Mouse (Mus musculus) MEL (cell line): ENCODE measurements around the gene Sort1. TPM values are rescaled to one million over a fixed set of nuclear protein-coding genes. Genes with fewer than 3 reads are reported as not detected.

Experiments
- DNase-seq: peaks from one replicate; pipeline ENCODE4 v3.0.0; 2011; ENCODE audit warnings: low read depth, low spot score
- H3K27ac ChIP-seq: 2 replicates; pipeline ENCODE4 v1.5.1; 2012; ENCODE audit warnings: low read depth, mild to moderate bottlenecking, control low read depth, low read length, moderate library complexity; ENCODE audit not compliant: control insufficient read depth
- H3K27me3 ChIP-seq, 2 experiments: fragments of 150-350 bp in 1 of 2; sonication (generic) in 1 of 2; 2 replicates each; pipeline ENCODE4 v1.6.1; 2012; ENCODE audit warnings: low read length in 2 of 2, mild to moderate bottlenecking in 2 of 2, improper control_type of control experiment in 1 of 2, moderate library complexity in 1 of 2; ENCODE audit not compliant: insufficient read depth in 2 of 2, control insufficient read depth in 1 of 2
- H3K36me3 ChIP-seq, 2 experiments: 2 replicates each; pipeline ENCODE4 v1.6.1; 2012 to 2014; ENCODE audit warnings: low read length in 2 of 2, improper control_type of control experiment in 1 of 2, inconsistent platforms in 1 of 2, mild to moderate bottlenecking in 1 of 2; ENCODE audit not compliant: insufficient read depth in 2 of 2, control insufficient read depth in 1 of 2
- H3K4me1 ChIP-seq, 2 experiments: fragments of 150-350 bp in 1 of 2; sonication (generic) in 1 of 2; 2 replicates each; pipeline ENCODE4 v1.6.1; 2012; ENCODE audit warnings: low read length in 2 of 2, improper control_type of control experiment in 1 of 2, mild to moderate bottlenecking in 1 of 2; ENCODE audit not compliant: insufficient read depth in 2 of 2, control insufficient read depth in 1 of 2
- H3K4me3 ChIP-seq, 2 experiments: fragments of 150-350 bp in 1 of 2; sonication (generic) in 1 of 2; 2 replicates each; pipeline ENCODE4 v1.5.1; 2012; ENCODE audit warnings: low read depth in 2 of 2, low read length in 2 of 2, mild to moderate bottlenecking in 2 of 2, moderate library complexity in 2 of 2, control low read depth in 1 of 2, improper control_type of control experiment in 1 of 2; ENCODE audit not compliant: control insufficient read depth in 1 of 2, insufficient read depth in 1 of 2
- H3K79me2 ChIP-seq: 2 replicates; pipeline ENCODE4 v1.6.1; 2012; ENCODE audit warnings: mild to moderate bottlenecking, low read length, moderate library complexity; ENCODE audit not compliant: control insufficient read depth, poor library complexity, insufficient read depth
- H3K9ac ChIP-seq: 2 replicates; pipeline ENCODE4 v1.6.1; 2012; ENCODE audit warnings: low read depth, mild to moderate bottlenecking, control low read depth, low read length, moderate library complexity; ENCODE audit not compliant: control insufficient read depth, poor library complexity, severe bottlenecking
- H3K9me3 ChIP-seq: fragments of 150-350 bp; sonication (generic); replicated peaks from 2 replicates; pipeline ENCODE4 v1.6.1; 2012; ENCODE audit warnings: mild to moderate bottlenecking, low read length, improper control_type of control experiment, moderate library complexity; ENCODE audit not compliant: insufficient read depth
- CHD1 ChIP-seq: IDR thresholded peaks from 2 replicates; pipeline ENCODE4 v1.6.1; 2012; ENCODE audit warnings: low read depth, mild to moderate bottlenecking, inconsistent platforms, low read length, improper control_type of control experiment
- CHD2 ChIP-seq: IDR thresholded peaks from 2 replicates; pipeline ENCODE4 v1.6.1; 2011; ENCODE audit warnings: low read length, improper control_type of control experiment
- CTCF ChIP-seq, 3 experiments: IDR thresholded peaks in 2 of 3; conservative IDR thresholded peaks in 1 of 3; 2 replicates each; pipeline ENCODE4 v1.5.1; 2011 to 2012; ENCODE audit warnings: low read length in 3 of 3, low read depth in 2 of 3, mild to moderate bottlenecking in 2 of 3, improper control_type of control experiment in 1 of 3, inconsistent platforms in 1 of 3, mixed read lengths in 1 of 3, moderate library complexity in 1 of 3; ENCODE audit not compliant: control insufficient read depth in 1 of 3, insufficient read depth in 1 of 3, poor library complexity in 1 of 3, severe bottlenecking in 1 of 3
- E2F4 ChIP-seq: IDR thresholded peaks from 2 replicates; pipeline ENCODE4 v1.6.1; 2011; ENCODE audit warnings: low read depth, low read length, improper control_type of control experiment, borderline replicate concordance
- ELF1 ChIP-seq: IDR thresholded peaks from 2 replicates; pipeline ENCODE4 v1.6.1; 2014; ENCODE audit warnings: low read depth, mild to moderate bottlenecking, inconsistent platforms, low read length, improper control_type of control experiment, moderate library complexity
- EP300 ChIP-seq, 2 experiments: IDR thresholded peaks; 2 replicates each; pipeline ENCODE4 v1.6.1; 2011; ENCODE audit warnings: improper control_type of control experiment in 2 of 2, low read length in 2 of 2, low read depth in 1 of 2, mild to moderate bottlenecking in 1 of 2
- ETS1 ChIP-seq: IDR thresholded peaks from 2 replicates; pipeline ENCODE4 v1.6.1; 2012; ENCODE audit warnings: low read depth, mild to moderate bottlenecking, inconsistent platforms, low read length, improper control_type of control experiment, moderate library complexity
- GABPA ChIP-seq: IDR thresholded peaks from 2 replicates; pipeline ENCODE4 v1.6.1; 2012; ENCODE audit warnings: low read depth, mild to moderate bottlenecking, inconsistent platforms, low read length, improper control_type of control experiment, moderate library complexity
- JUND ChIP-seq: IDR thresholded peaks from 2 replicates; pipeline ENCODE4 v1.6.1; 2011; ENCODE audit warnings: low read depth, mild to moderate bottlenecking, improper control_type of control experiment, low read length
- KAT2A ChIP-seq: conservative IDR thresholded peaks from 2 replicates; pipeline ENCODE4 v1.6.1; 2012; ENCODE audit warnings: low read depth, low read length, improper control_type of control experiment, inconsistent platforms
- MAFK ChIP-seq: IDR thresholded peaks from 2 replicates; pipeline ENCODE4 v1.6.1; 2011; ENCODE audit warnings: low read depth, mild to moderate bottlenecking, low read length, improper control_type of control experiment, borderline replicate concordance
- MAX ChIP-seq: IDR thresholded peaks from 2 replicates; pipeline ENCODE4 v1.6.1; 2011; ENCODE audit warnings: low read length, improper control_type of control experiment
- MEF2A ChIP-seq: IDR thresholded peaks from 2 replicates; pipeline ENCODE4 v1.6.1; 2014; ENCODE audit warnings: low read depth, mild to moderate bottlenecking, inconsistent platforms, low read length, improper control_type of control experiment; ENCODE audit not compliant: poor library complexity, insufficient replicate concordance, severe bottlenecking; ENCODE audit errors: extremely low read depth
- MXI1 ChIP-seq: IDR thresholded peaks from 2 replicates; pipeline ENCODE4 v1.6.1; 2011; ENCODE audit warnings: mild to moderate bottlenecking, low read depth, low read length, improper control_type of control experiment
- NELFE ChIP-seq: IDR thresholded peaks from 2 replicates; pipeline ENCODE4 v1.6.1; 2011; ENCODE audit warnings: low read depth, low read length, improper control_type of control experiment
- NRF1 ChIP-seq: IDR thresholded peaks from 2 replicates; pipeline ENCODE4 v1.6.1; 2014; ENCODE audit warnings: low read depth, mild to moderate bottlenecking, inconsistent platforms, low read length, improper control_type of control experiment, moderate library complexity; ENCODE audit not compliant: poor library complexity, insufficient read depth, severe bottlenecking
- POLR2A ChIP-seq, 2 experiments: IDR thresholded peaks; 2 replicates each; pipeline ENCODE4 v1.6.1; 2011 to 2012; ENCODE audit warnings: low read length in 2 of 2, mild to moderate bottlenecking in 2 of 2, control low read depth in 1 of 2, improper control_type of control experiment in 1 of 2, low read depth in 1 of 2, moderate library complexity in 1 of 2; ENCODE audit not compliant: control insufficient read depth in 1 of 2, insufficient read depth in 1 of 2, poor library complexity in 1 of 2
- POLR2AphosphoS2 ChIP-seq: IDR thresholded peaks from 2 replicates; pipeline ENCODE4 v1.6.1; 2011; ENCODE audit warnings: low read length, improper control_type of control experiment
- POLR2AphosphoS5 ChIP-seq: IDR thresholded peaks from 2 replicates; pipeline ENCODE4 v1.6.1; 2012; ENCODE audit warnings: low read depth, borderline replicate concordance, mild to moderate bottlenecking, inconsistent platforms, low read length, moderate library complexity, mixed read lengths
- RAD21 ChIP-seq: IDR thresholded peaks from 2 replicates; pipeline ENCODE4 v1.6.1; 2011; ENCODE audit warnings: mild to moderate bottlenecking, low read depth, low read length, improper control_type of control experiment
- RCOR1 ChIP-seq: IDR thresholded peaks from 2 replicates; pipeline ENCODE4 v1.6.1; 2012; ENCODE audit warnings: low read depth, mild to moderate bottlenecking, inconsistent platforms, low read length, improper control_type of control experiment
- SIN3A ChIP-seq: IDR thresholded peaks from 2 replicates; pipeline ENCODE4 v1.6.1; 2012; ENCODE audit warnings: low read length, improper control_type of control experiment, inconsistent platforms
- SMC3 ChIP-seq: IDR thresholded peaks from 2 replicates; pipeline ENCODE4 v1.6.1; 2011; ENCODE audit warnings: low read depth, low read length, improper control_type of control experiment
- TAL1 ChIP-seq: IDR thresholded peaks from 2 replicates; pipeline ENCODE4 v1.6.1; 2012; ENCODE audit warnings: mild to moderate bottlenecking, inconsistent platforms, low read length, moderate library complexity, mixed read lengths
- USF1 ChIP-seq: IDR thresholded peaks from 2 replicates; pipeline ENCODE4 v1.6.1; 2014; ENCODE audit warnings: low read depth, mild to moderate bottlenecking, inconsistent platforms, low read length, improper control_type of control experiment, moderate library complexity
- ZMIZ1 ChIP-seq: IDR thresholded peaks from 2 replicates; pipeline ENCODE4 v1.6.1; 2012; ENCODE audit warnings: low read depth, mild to moderate bottlenecking, inconsistent platforms, low read length, improper control_type of control experiment, moderate library complexity
- ZNF384 ChIP-seq: IDR thresholded peaks from 2 replicates; pipeline ENCODE4 v1.6.1; 2012; ENCODE audit warnings: low read depth, mild to moderate bottlenecking, inconsistent platforms, low read length, improper control_type of control experiment
- polyA plus RNA-seq, 2 experiments: library from polyadenylated mRNA; stranded (reverse) in 1 of 2; unstranded in 1 of 2; fragments of >175 nt in 1 of 2; fragments of >200 nt in 1 of 2; gene quantifications; 2 replicates each; pipeline versions ENCODE4 v1.2.1 to v1.2.4; 2012; ENCODE audit warnings: low replicate concordance in 2 of 2, low read depth in 1 of 2; ENCODE audit not compliant: insufficient read length in 2 of 2, insufficient read depth in 1 of 2, missing spikeins in 1 of 2
- total RNA-seq: library from RNA; depleted of rRNA; stranded (reverse); fragments of 300-350 nt; gene quantifications from 2 replicates; pipeline ENCODE4 v1.2.3, GENCODE M21; 2012

The Sort1 gene
- total and polyA plus RNA-seq, 3 experiments = 10.2 to 28.3 (median 22.7) TPM

GRCm38 (mm10) chr3:108389111-108389545 is 105.2 kb downstream of the Sort1 start (continued):
- TF ChIP-seq MAX = no peak
- TF ChIP-seq EP300 (IDR thresholded peaks at IDR 0.05; ENCODE audit: low read depth in 1 of 2, low read length in 2 of 2) = peak in 1 of 2 experiments; percentile 63; a peak in 2 of 4 replicates
- peak; percentile 50; the same call in 1 of the 2 replicates for TF ChIP-seq ETS1
- peak; percentile 75 for TF ChIP-seq MXI1
- peak; percentile 92 for TF ChIP-seq SIN3A
- no peak for TF ChIP-seq ZMIZ1
- TF ChIP-seq MAFK = no peak
- 0 out of 2 replicates have a peak, but pooled peaks have one; percentile 22 for TF ChIP-seq MEF2A
- peak; percentile 99 for TF ChIP-seq SMC3
- TF ChIP-seq ZNF384 = no peak; the same call in 1 of the 2 replicates
- TF ChIP-seq CHD2 = no peak
- TF ChIP-seq RCOR1 = 0 out of 2 replicates have a peak, but pooled peaks have one; percentile 28

GRCm38 (mm10) chr3:108392299-108392698 is 108.4 kb downstream of the Sort1 start:
- no peak for DNase-seq
- no peak for TF ChIP-seq NELFE
- TF ChIP-seq POLR2AphosphoS5 = no peak
- no peak for TF ChIP-seq GABPA
- TF ChIP-seq JUND = no peak
- no peak for TF ChIP-seq ZMIZ1
- no peak overlapping the region for H3K4me3 ChIP-seq
- H3K27ac ChIP-seq = no peak overlapping the region
- no peak overlapping the region for H3K9ac ChIP-seq
- no peaks in the 10 kb centered on the region for H3K36me3 ChIP-seq
- no peaks in the 10 kb centered on the region for H3K4me1 ChIP-seq
- H3K9me3 ChIP-seq = no peaks in the 10 kb centered on the region
- peaks cover 0 to 4% of the 10 kb centered on the region in 2 experiments; a peak in 2 of 4 replicates for H3K27me3 ChIP-seq
- H3K79me2 ChIP-seq = no peaks in the 10 kb centered on the region

DNA sequence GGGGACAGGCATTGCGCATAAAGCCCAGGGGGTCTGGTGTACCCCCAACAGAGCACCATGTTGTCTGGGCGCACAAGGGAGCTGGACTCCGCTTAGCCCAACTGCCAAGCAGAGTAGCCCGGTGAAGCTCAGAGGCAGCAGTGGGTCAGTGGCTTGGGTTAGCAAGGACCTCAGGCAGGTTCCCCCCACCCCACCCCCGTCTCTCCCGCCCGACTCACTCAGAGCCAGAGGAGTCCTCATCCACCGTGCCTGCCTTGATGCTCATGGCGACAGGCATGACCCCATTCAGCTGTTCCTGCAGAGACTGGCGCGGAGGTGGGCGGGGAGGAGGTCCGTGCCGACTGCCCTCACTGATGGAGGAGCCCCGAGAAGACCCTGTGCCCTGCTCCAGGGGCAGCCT is 108.9 kb downstream of the Sort1 start:
- no peak for TF ChIP-seq E2F4
- TF ChIP-seq TAL1 = no peak
- TF ChIP-seq JUND = no peak
- no peak for TF ChIP-seq KAT2A
- TF ChIP-seq ELF1 = no peak
- no peak for TF ChIP-seq POLR2A (IDR thresholded peaks at IDR 0.05; ENCODE audit: control insufficient read depth in 1 of 2, insufficient read depth in 1 of 2, low read depth in 1 of 2, low read length in 2 of 2, poor library complexity in 1 of 2)
- TF ChIP-seq USF1 = no peak
- TF ChIP-seq NRF1 = no peak
- TF ChIP-seq POLR2AphosphoS2 = no peak
- TF ChIP-seq CTCF (IDR thresholded peaks at IDR 0.05 in 2 of 3, conservative IDR thresholded peaks at IDR 0.05 in 1 of 3; ENCODE audit: control insufficient read depth in 1 of 3, insufficient read depth in 1 of 3, low read depth in 2 of 3, low read length in 3 of 3, poor library complexity in 1 of 3, severe bottlenecking in 1 of 3) = no peak
- TF ChIP-seq RCOR1 = no peak
- no peak for TF ChIP-seq CHD1
- TF ChIP-seq RAD21 = no peak
- Histone ChIP-seq H3K79me2 (no peaks in the 10 kb centered on the region), H3K27me3 (peaks cover 0 to 4% of the 10 kb centered on the region in 2 experiments; a peak in 2 of 4 replicates), H3K4me1 (no peaks in the 10 kb centered on the region), H3K4me3 (no peak overlapping the region), H3K27ac (no peak overlapping the region), H3K9me3 (no peaks in the 10 kb centered on the region), H3K9ac (no peak overlapping the region), H3K36me3 (no peaks in the 10 kb centered on the region)
- no peak for DNase-seq
